Mouse (Mus musculus): ENCODE results near the gene Slc27a2. TPM values are rescaled to one million over a fixed set of nuclear protein-coding genes. Genes with fewer than 3 reads are reported as not detected.
"Not testable (repeated sequence)": the region's sequence is repeated elsewhere in the genome, so short reads cannot be mapped to it uniquely, and the experiment has no call there.

Gene Slc27a2
- polyA plus RNA-seq, 1 experiment from 2014 or later: 0.69 TPM

GRCm38 (mm10) chr2:126606688-126607062 lies 54.5 kb downstream of the Slc27a2 start:
- H3K9ac ChIP-seq (ENCODE audit: low read length): no peak overlapping the region
- no peaks in the 10 kb centered on the region for H3K36me3 ChIP-seq (ENCODE audit: control insufficient read depth, insufficient read depth, low read length)
- no peak overlapping the region for H3K4me2 ChIP-seq (ENCODE audit: low read depth)
- H3K4me1 ChIP-seq (ENCODE audit: control insufficient read depth, insufficient read depth, low read length): no peaks in the 10 kb centered on the region
- H3K4me3 ChIP-seq (ENCODE audit: low read depth, low read length): no peak overlapping the region
- 81% methylated on average over 4 of the region's 4 CpGs for WGBS
- ATAC-seq (ENCODE audit: insufficient read depth, low FRiP score, low TSS enrichment): no peak
- H3K27ac ChIP-seq (ENCODE audit: low read depth, low read length): no peak overlapping the region
- H3K9me3 ChIP-seq (ENCODE audit: control insufficient read depth, low read length): no peaks in the 10 kb centered on the region
- DNase-seq (ENCODE audit: low spot score): no peak
- no peaks in the 10 kb centered on the region for H3K27me3 ChIP-seq (ENCODE audit: control insufficient read depth, insufficient read depth, low read length)

GRCm38 (mm10) chr2:126607553-126608203 lies 55.5 kb downstream of the Slc27a2 start:
- H3K27me3 ChIP-seq (ENCODE audit: control insufficient read depth, insufficient read depth, low read length): no peaks in the 10 kb centered on the region
- no peak for ATAC-seq (ENCODE audit: insufficient read depth, low FRiP score, low TSS enrichment)
- no peak overlapping the region for H3K9ac ChIP-seq (ENCODE audit: low read length)
- DNase-seq (ENCODE audit: low spot score): no peak
- H3K4me1 ChIP-seq (ENCODE audit: control insufficient read depth, insufficient read depth, low read length): no peaks in the 10 kb centered on the region
- no peak overlapping the region for H3K27ac ChIP-seq (ENCODE audit: low read depth, low read length)
- no peak overlapping the region for H3K4me2 ChIP-seq (ENCODE audit: low read depth)
- H3K9me3 ChIP-seq (ENCODE audit: control insufficient read depth, low read length): no peaks in the 10 kb centered on the region
- 86% methylated on average over 10 of the region's 10 CpGs for WGBS
- H3K36me3 ChIP-seq (ENCODE audit: control insufficient read depth, insufficient read depth, low read length): no peaks in the 10 kb centered on the region
- H3K4me3 ChIP-seq (ENCODE audit: low read depth, low read length): no peak overlapping the region

- not testable (repeated sequence) for H3K9me3 ChIP-seq (ENCODE audit: control insufficient read depth, low read length); H3K4me2 ChIP-seq (ENCODE audit: low read depth); H3K27ac ChIP-seq (ENCODE audit: low read depth, low read length); H3K9ac ChIP-seq (ENCODE audit: low read length); H3K36me3 ChIP-seq (ENCODE audit: control insufficient read depth, insufficient read depth, low read length); H3K4me3 ChIP-seq (ENCODE audit: low read depth, low read length); ATAC-seq (ENCODE audit: insufficient read depth, low FRiP score, low TSS enrichment); DNase-seq (ENCODE audit: low spot score); H3K27me3 ChIP-seq (ENCODE audit: control insufficient read depth, insufficient read depth, low read length); H3K4me1 ChIP-seq (ENCODE audit: control insufficient read depth, insufficient read depth, low read length)
- 83% methylated on average over 12 of the region's 12 CpGs for WGBS
Observed at GRCm38 (mm10) chr2:126609600-126609999, 57.4 kb downstream of the Slc27a2 start.

GRCm38 (mm10) chr2:126615355-126615754 lies 63.1 kb downstream of the Slc27a2 start:
- 83% methylated on average over 3 of the region's 3 CpGs for WGBS
- H3K9ac ChIP-seq (ENCODE audit: low read length): no peak overlapping the region
- ATAC-seq (ENCODE audit: insufficient read depth, low FRiP score, low TSS enrichment): no peak

GRCm38 (mm10) chr2:126618470-126619179 lies 66.4 kb downstream of the Slc27a2 start:
- H3K4me2 ChIP-seq (ENCODE audit: low read depth): no peak overlapping the region
- H3K27me3 ChIP-seq (ENCODE audit: control insufficient read depth, insufficient read depth, low read length): no peaks in the 10 kb centered on the region
- WGBS: 31% methylated on average over 8 of the region's 8 CpGs
- no peak overlapping the region for H3K4me3 ChIP-seq (ENCODE audit: low read depth, low read length)
- H3K27ac ChIP-seq (ENCODE audit: low read depth, low read length): no peak overlapping the region
- no peaks in the 10 kb centered on the region for H3K9me3 ChIP-seq (ENCODE audit: control insufficient read depth, low read length)
- H3K36me3 ChIP-seq (ENCODE audit: control insufficient read depth, insufficient read depth, low read length): no peaks in the 10 kb centered on the region
- no peaks in the 10 kb centered on the region for H3K4me1 ChIP-seq (ENCODE audit: control insufficient read depth, insufficient read depth, low read length)
- ATAC-seq (ENCODE audit: insufficient read depth, low FRiP score, low TSS enrichment): no peak
- no peak for DNase-seq (ENCODE audit: low spot score)
- no peak overlapping the region for H3K9ac ChIP-seq (ENCODE audit: low read length)

More at GRCm38 (mm10) chr2:126615355-126615754, 63.1 kb downstream of the Slc27a2 start:
- no peak overlapping the region for H3K27ac ChIP-seq (ENCODE audit: low read depth, low read length)
- H3K36me3 ChIP-seq (ENCODE audit: control insufficient read depth, insufficient read depth, low read length): no peaks in the 10 kb centered on the region
- H3K4me1 ChIP-seq (ENCODE audit: control insufficient read depth, insufficient read depth, low read length): no peaks in the 10 kb centered on the region
- no peak for DNase-seq (ENCODE audit: low spot score)
- no peak overlapping the region for H3K4me3 ChIP-seq (ENCODE audit: low read depth, low read length)
- H3K4me2 ChIP-seq (ENCODE audit: low read depth): no peak overlapping the region
- H3K9me3 ChIP-seq (ENCODE audit: control insufficient read depth, low read length): no peaks in the 10 kb centered on the region
- H3K27me3 ChIP-seq (ENCODE audit: control insufficient read depth, insufficient read depth, low read length): no peaks in the 10 kb centered on the region

GRCm38 (mm10) chr2:126619249-126619704 lies 67.1 kb downstream of the Slc27a2 start, which contains the start of gene Hdc:
Gene Hdc (minus strand): TSS chr2:126619299.
- DNase-seq (ENCODE audit: low spot score) (no peak), ATAC-seq (ENCODE audit: insufficient read depth, low FRiP score, low TSS enrichment) (no peak)
- Histone ChIP-seq H3K27me3 (ENCODE audit: control insufficient read depth, insufficient read depth, low read length) (no peaks in the 10 kb centered on the region), H3K36me3 (ENCODE audit: control insufficient read depth, insufficient read depth, low read length) (no peaks in the 10 kb centered on the region), H3K4me1 (ENCODE audit: control insufficient read depth, insufficient read depth, low read length) (no peaks in the 10 kb centered on the region), H3K9me3 (ENCODE audit: control insufficient read depth, low read length) (no peaks in the 10 kb centered on the region), H3K27ac (ENCODE audit: low read depth, low read length) (no peak within 1 kb of the TSS), H3K4me2 (ENCODE audit: low read depth) (no peak within 1 kb of the TSS), H3K9ac (ENCODE audit: low read length) (no peak within 1 kb of the TSS), H3K4me3 (ENCODE audit: low read depth, low read length) (no peak within 1 kb of the TSS)
- 85% methylated on average over 14 of the region's 14 CpGs for WGBS

GRCm38 (mm10) chr2:126622455-126622854 lies 70.2 kb downstream of the Slc27a2 start:
- no peak overlapping the region for H3K4me2 ChIP-seq (ENCODE audit: low read depth)
- H3K36me3 ChIP-seq (ENCODE audit: control insufficient read depth, insufficient read depth, low read length): no peaks in the 10 kb centered on the region
- DNase-seq (ENCODE audit: low spot score) (no peak), ATAC-seq (ENCODE audit: insufficient read depth, low FRiP score, low TSS enrichment) (no peak)
- no peaks in the 10 kb centered on the region for H3K9me3 ChIP-seq (ENCODE audit: control insufficient read depth, low read length)
- no peak overlapping the region for H3K9ac ChIP-seq (ENCODE audit: low read length)
- H3K4me3 ChIP-seq (ENCODE audit: low read depth, low read length): no peak overlapping the region
- 83% methylated on average over 2 of the region's 2 CpGs for WGBS
- H3K27ac ChIP-seq (ENCODE audit: low read depth, low read length): no peak overlapping the region
- H3K27me3 ChIP-seq (ENCODE audit: control insufficient read depth, insufficient read depth, low read length): no peaks in the 10 kb centered on the region
- H3K4me1 ChIP-seq (ENCODE audit: control insufficient read depth, insufficient read depth, low read length): no peaks in the 10 kb centered on the region

- Histone ChIP-seq H3K4me2 (ENCODE audit: low read depth) (no peak overlapping the region), H3K27me3 (ENCODE audit: control insufficient read depth, insufficient read depth, low read length) (no peaks in the 10 kb centered on the region), H3K36me3 (ENCODE audit: control insufficient read depth, insufficient read depth, low read length) (no peaks in the 10 kb centered on the region), H3K4me3 (ENCODE audit: low read depth, low read length) (no peak overlapping the region), H3K9ac (ENCODE audit: low read length) (no peak overlapping the region), H3K9me3 (ENCODE audit: control insufficient read depth, low read length) (no peaks in the 10 kb centered on the region), H3K27ac (ENCODE audit: low read depth, low read length) (no peak overlapping the region), H3K4me1 (ENCODE audit: control insufficient read depth, insufficient read depth, low read length) (no peaks in the 10 kb centered on the region)
- no peak for DNase-seq (ENCODE audit: low spot score)
- ATAC-seq (ENCODE audit: insufficient read depth, low FRiP score, low TSS enrichment): no peak
Observed at GRCm38 (mm10) chr2:126623138-126623537, 70.9 kb downstream of the Slc27a2 start.

- DNase-seq (ENCODE audit: low spot score) (no peak), ATAC-seq (ENCODE audit: insufficient read depth, low FRiP score, low TSS enrichment) (no peak)
- Histone ChIP-seq H3K9me3 (ENCODE audit: control insufficient read depth, low read length) (no peaks in the 10 kb centered on the region), H3K27me3 (ENCODE audit: control insufficient read depth, insufficient read depth, low read length) (no peaks in the 10 kb centered on the region), H3K4me1 (ENCODE audit: control insufficient read depth, insufficient read depth, low read length) (no peaks in the 10 kb centered on the region), H3K27ac (ENCODE audit: low read depth, low read length) (no peak overlapping the region), H3K36me3 (ENCODE audit: control insufficient read depth, insufficient read depth, low read length) (no peaks in the 10 kb centered on the region; the same call in 1 of the 2 replicates), H3K9ac (ENCODE audit: low read length) (no peak overlapping the region), H3K4me2 (ENCODE audit: low read depth) (no peak overlapping the region), H3K4me3 (ENCODE audit: low read depth, low read length) (no peak overlapping the region)
- 79% methylated on average over 9 of the region's 9 CpGs for WGBS
Observed at GRCm38 (mm10) chr2:126628455-126628995, 76.3 kb downstream of the Slc27a2 start.
